ENCODE assay signal across 8 mouse cellular contexts in the genomic region with DNA sequence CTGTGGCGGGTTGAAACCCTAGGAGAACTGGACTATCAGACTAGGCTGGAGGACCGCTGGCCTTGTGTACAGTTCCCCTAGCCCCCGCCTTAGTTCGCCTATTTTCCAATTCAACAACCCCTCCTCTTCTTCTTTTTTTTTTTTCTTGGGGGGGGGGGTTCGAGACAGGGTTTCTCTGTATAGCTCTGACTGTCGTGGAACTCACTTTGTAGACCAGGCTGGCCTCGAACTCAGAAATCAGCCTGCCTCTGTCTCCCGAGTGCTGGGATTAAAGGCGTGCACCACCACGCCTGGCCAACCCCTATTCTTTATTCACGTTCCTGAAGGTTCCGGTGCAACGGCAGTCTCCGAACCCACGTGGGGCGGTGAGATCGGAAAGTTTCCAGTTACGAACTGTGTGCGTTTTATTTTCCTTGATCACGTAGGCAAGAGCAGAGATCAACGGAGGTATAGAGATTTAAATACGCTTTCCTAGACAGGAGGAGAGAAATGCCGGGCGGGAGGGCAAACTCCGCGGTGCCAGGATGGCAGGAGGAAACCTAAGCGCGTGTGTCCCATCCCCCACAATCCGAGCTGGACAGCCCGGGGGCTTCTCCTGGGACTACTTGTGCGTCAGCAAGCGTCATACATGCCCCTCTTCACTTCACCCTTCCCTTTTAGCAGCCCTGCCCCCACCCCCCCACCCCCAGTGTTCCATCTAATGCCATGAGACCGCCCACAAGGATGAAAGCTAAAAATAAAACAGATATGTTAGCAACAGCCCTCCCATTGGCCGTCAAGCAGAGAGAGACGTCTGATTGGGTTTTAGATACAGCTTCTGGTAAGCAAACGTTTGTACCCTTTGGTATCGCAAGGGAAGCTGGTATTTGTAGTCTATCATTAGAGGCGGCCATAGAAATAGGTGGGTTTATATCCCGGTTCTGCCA. TPM values are rescaled to one million over a fixed set of nuclear protein-coding genes. Genes with fewer than 3 reads are reported as not detected.
DNase-seq lines count a peak whose midpoint lies in the region; ATAC-seq and TF ChIP-seq lines count a peak whose summit lies in the region.

No protein-coding gene starts in this region.

- H3K79me2 ChIP-seq in MEL (ENCODE audit: control insufficient read depth, insufficient read depth, low read length, poor library complexity), result peaks cover 40% of the 10 kb centered on the region

- H3K9me3 ChIP-seq in MEL (replicated peaks; ENCODE audit: insufficient read depth, low read length), result no peaks in the 10 kb centered on the region
- no peaks in the 10 kb centered on the region for H3K9me3 ChIP-seq in lung, embryonic 16.5 days (ENCODE audit: control insufficient read depth, low read length)

- 0 out of 4 replicates have a peak, but pooled peaks of 1 of the 2 experiments have one; percentile 0 for TF ChIP-seq EP300 in MEL (IDR thresholded peaks at IDR 0.05; ENCODE audit: low read depth in 1 of 2, low read length in 2 of 2)

- H3K4me3 ChIP-seq in MEL (ENCODE audit: control insufficient read depth in 1 of 2, insufficient read depth in 1 of 2, low read depth in 2 of 2, low read length in 2 of 2), result peak overlapping the region; percentile 84 to 87
- peak overlapping the region; percentile 79 for H3K4me3 ChIP-seq in lung, embryonic 16.5 days (ENCODE audit: low read length)

- no peak for TF ChIP-seq RAD21 in MEL (IDR thresholded peaks at IDR 0.05; ENCODE audit: low read depth, low read length)

- peak overlapping the region; percentile 94 for H3K4me2 ChIP-seq in lung, embryonic 16.5 days (ENCODE audit: low read depth, low read length)

- TF ChIP-seq CTCF in MEL (IDR thresholded peaks at IDR 0.05 in 2 of 3, conservative IDR thresholded peaks at IDR 0.05 in 1 of 3; ENCODE audit: control insufficient read depth in 1 of 3, insufficient read depth in 1 of 3, low read depth in 2 of 3, low read length in 3 of 3, poor library complexity in 1 of 3, severe bottlenecking in 1 of 3), result no peak

- H3K4me1 ChIP-seq in MEL (ENCODE audit: control insufficient read depth in 1 of 2, insufficient read depth in 2 of 2, low read length in 2 of 2), result peaks cover 12 to 19% of the 10 kb centered on the region in 2 experiments
- peaks cover 15% of the 10 kb centered on the region for H3K4me1 ChIP-seq in lung, embryonic 16.5 days (replicated peaks; ENCODE audit: control insufficient read depth, insufficient read depth, low read length)

- peak overlapping the region; percentile 83 for H3K9ac ChIP-seq in MEL (ENCODE audit: control insufficient read depth, low read depth, low read length, poor library complexity, severe bottlenecking)
- peak overlapping the region; percentile 93 for H3K9ac ChIP-seq in lung, embryonic 16.5 days (ENCODE audit: low read length)

- under 1% methylated on average over 39 of the region's 39 CpGs for WGBS in lung, embryonic 16.5 days

- no peaks in the 10 kb centered on the region for H3K27me3 ChIP-seq in MEL (ENCODE audit: control insufficient read depth in 1 of 2, insufficient read depth in 2 of 2, low read length in 2 of 2)
- H3K27me3 ChIP-seq in lung, embryonic 16.5 days (ENCODE audit: control insufficient read depth, insufficient read depth, low read depth, low read length), result no peaks in the 10 kb centered on the region

- TF ChIP-seq POLR2A in MEL (IDR thresholded peaks at IDR 0.05; ENCODE audit: control insufficient read depth in 1 of 2, insufficient read depth in 1 of 2, low read depth in 1 of 2, low read length in 2 of 2, poor library complexity in 1 of 2), result peak; percentile 69 to 77; a peak in 3 of 4 replicates

- H3K27ac ChIP-seq in MEL (ENCODE audit: control insufficient read depth, low read depth, low read length), result peak overlapping the region; percentile 96
- H3K27ac ChIP-seq in lung, embryonic 16.5 days (ENCODE audit: low read length), result peak overlapping the region; percentile 99

- peaks cover 0 to 25% of the 10 kb centered on the region in 2 experiments; a peak in 2 of 4 replicates for H3K36me3 ChIP-seq in MEL (ENCODE audit: control insufficient read depth in 1 of 2, insufficient read depth in 2 of 2, low read length in 2 of 2)
- H3K36me3 ChIP-seq in lung, embryonic 16.5 days (ENCODE audit: control insufficient read depth, insufficient read depth, low read length), result 0 out of 2 replicates have a peak, but pooled peaks cover 8% of the 10 kb centered on the region

- DNase-seq in MEL (ENCODE audit: low read depth, low spot score), result peak; percentile 98
- peak; percentile 88 for DNase-seq in cerebellum, adult 8-10 months
- peak; percentile 85 for DNase-seq in forelimb bud, embryonic 11.5 days (ENCODE audit: low read depth, low spot score)
- peak; percentile 92 for DNase-seq in layer of hippocampus, adult 9-10 months (ENCODE audit: low spot score)
- peak; percentile 55 for DNase-seq in ovary, postnatal 10 days (ENCODE audit: low spot score)
- DNase-seq in thymus, postnatal 10 days (ENCODE audit: low spot score in 2 of 2), result peak; percentile 80 to 83

- ATAC-seq in hematopoietic stem cell, adult 5-6 weeks (replicated peaks in 1 of 2; ENCODE audit: insufficient read depth in 1 of 2, low FRiP score in 2 of 2, low TSS enrichment in 1 of 2, low read depth in 1 of 2, poor library complexity in 2 of 2, severe bottlenecking in 2 of 2), result peak; percentile 62 to 64
- ATAC-seq in lung, embryonic 16.5 days (ENCODE audit: low read depth), result peak; percentile 83

TF ChIP-seq in MEL, 35 proteins besides CTCF, POLR2A, EP300 and RAD21 (continues in another document):
- no peak for TF ChIP-seq CHD1 (IDR thresholded peaks at IDR 0.05; ENCODE audit: low read depth, low read length)
- no peak for TF ChIP-seq USF2 (IDR thresholded peaks at IDR 0.05; ENCODE audit: borderline replicate concordance in 1 of 2, insufficient read depth in 1 of 2, low read depth in 1 of 2, low read length in 2 of 2)
- no peak for TF ChIP-seq ZKSCAN1 (IDR thresholded peaks at IDR 0.05; ENCODE audit: low read depth, low read length)
- no peak for TF ChIP-seq POLR2AphosphoS2 (IDR thresholded peaks at IDR 0.05; ENCODE audit: low read length)
- peak; percentile 34; the same call in 1 of the 2 replicates for TF ChIP-seq ZMIZ1 (IDR thresholded peaks at IDR 0.05; ENCODE audit: low read depth, low read length)
- no peak for TF ChIP-seq UBTF (IDR thresholded peaks at IDR 0.05; ENCODE audit: borderline replicate concordance, insufficient read depth, low read depth, low read length)
- TF ChIP-seq ZC3H11A (IDR thresholded peaks at IDR 0.05; ENCODE audit: low read depth, low read length), result no peak
- TF ChIP-seq TCF12 (IDR thresholded peaks at IDR 0.05; ENCODE audit: low read depth, low read length), result peak; percentile 65
- TF ChIP-seq USF1 (IDR thresholded peaks at IDR 0.05; ENCODE audit: low read depth, low read length), result peak; percentile 81
- no peak; the same call in 1 of the 2 replicates for TF ChIP-seq BHLHE40 (IDR thresholded peaks at IDR 0.05; ENCODE audit: borderline replicate concordance, low read depth, low read length)
- TF ChIP-seq MYB (IDR thresholded peaks at IDR 0.05; ENCODE audit: low read depth, low read length), result peak; percentile 18; the same call in 1 of the 2 replicates
- TF ChIP-seq ZNF384 (IDR thresholded peaks at IDR 0.05; ENCODE audit: low read depth, low read length), result 0 out of 2 replicates have a peak, but pooled peaks have one; percentile 30
- peak; percentile 68 for TF ChIP-seq TBP (IDR thresholded peaks at IDR 0.05; ENCODE audit: low read depth, low read length)
- TF ChIP-seq MYC (IDR thresholded peaks at IDR 0.05; ENCODE audit: low read depth, low read length), result peak; percentile 96
- peak; percentile 93 for TF ChIP-seq HCFC1 (IDR thresholded peaks at IDR 0.05; ENCODE audit: low read depth, low read length)
- TF ChIP-seq MAX (IDR thresholded peaks at IDR 0.05; ENCODE audit: low read length), result peak; percentile 81
- TF ChIP-seq MAZ (IDR thresholded peaks at IDR 0.05; ENCODE audit: low read depth, low read length), result peak; percentile 86; the same call in 1 of the 2 replicates
- peak; percentile 66 for TF ChIP-seq KAT2A (conservative IDR thresholded peaks at IDR 0.05; ENCODE audit: low read depth, low read length)
- 0 out of 2 replicates have a peak, but pooled peaks have one; percentile 11 for TF ChIP-seq GABPA (IDR thresholded peaks at IDR 0.05; ENCODE audit: low read depth, low read length)
- peak; percentile 79 for TF ChIP-seq SIN3A (IDR thresholded peaks at IDR 0.05; ENCODE audit: low read length)
- no peak for TF ChIP-seq TAL1 (IDR thresholded peaks at IDR 0.05; ENCODE audit: low read length)
- TF ChIP-seq MEF2A (IDR thresholded peaks at IDR 0.05; ENCODE audit: extremely low read depth, insufficient replicate concordance, low read depth, low read length, poor library complexity, severe bottlenecking), result peak; percentile 99
- peak; percentile 78 for TF ChIP-seq ETS1 (IDR thresholded peaks at IDR 0.05; ENCODE audit: low read depth, low read length)

RNA-seq across cellular contexts. Expression of a gene that starts 1.0 kb away (rescaled TPM):
- 21.6 and 23.5 TPM in 2 replicates for total RNA-seq in MEL (2012; rRNA removed)
- polyA plus RNA-seq in MEL (2012; ENCODE audit: insufficient read depth in 1 of 2, insufficient read length in 2 of 2, low read depth in 1 of 2, low replicate concordance in 2 of 2, missing spikeins in 1 of 2), result 10 to 100 TPM in 1 of 2 experiments, not detected in 1; 20.7 TPM
- total RNA-seq in hematopoietic stem cell, adult 5-6 weeks (2017), result 36.6 and 38.4 TPM in 2 replicates
- polyA plus RNA-seq in lung, embryonic 16.5 days (2015; fragmentation: Nextera tagmentation; extraction: Ambion mirVana), result 32.3 and 36.0 TPM in 2 replicates

RNA-seq across cellular contexts. Expression of a gene that starts 12.1 kb away (rescaled TPM):
- 112 and 128 TPM in 2 replicates for total RNA-seq in MEL (2012; rRNA removed)
- polyA plus RNA-seq in MEL (2012; ENCODE audit: insufficient read depth in 1 of 2, insufficient read length in 2 of 2, low read depth in 1 of 2, low replicate concordance in 2 of 2, missing spikeins in 1 of 2), result 100 to 1,000 TPM in 1 of 2 experiments, not detected in 1; 164 TPM
- total RNA-seq in hematopoietic stem cell, adult 5-6 weeks (2017), result 35.5 and 56.0 TPM in 2 replicates
- polyA plus RNA-seq in lung, embryonic 16.5 days (2015; fragmentation: Nextera tagmentation; extraction: Ambion mirVana), result 146 and 148 TPM in 2 replicates

RNA-seq across cellular contexts. Expression of a gene that starts 12.5 kb away (rescaled TPM):
- total RNA-seq in MEL (2012; rRNA removed), result 241 and 248 TPM in 2 replicates
- polyA plus RNA-seq in MEL (2012; ENCODE audit: insufficient read depth in 1 of 2, insufficient read length in 2 of 2, low read depth in 1 of 2, low replicate concordance in 2 of 2, missing spikeins in 1 of 2), result 1,000 to 10,000 TPM in 1 of 2 experiments, 100 to 1,000 TPM in 1; 447 to 1,242 TPM
- total RNA-seq in hematopoietic stem cell, adult 5-6 weeks (2017), result 98.4 and 130 TPM in 2 replicates
- 171 and 180 TPM in 2 replicates for polyA plus RNA-seq in lung, embryonic 16.5 days (2015; fragmentation: Nextera tagmentation; extraction: Ambion mirVana)

RNA-seq across cellular contexts. Expression of a gene that starts 57.4 kb away (rescaled TPM):
- 11.6 and 12.3 TPM in 2 replicates for total RNA-seq in MEL (2012; rRNA removed)
- 10 to 100 TPM in 1 of 2 experiments, not detected in 1; 21.7 TPM for polyA plus RNA-seq in MEL (2012; ENCODE audit: insufficient read depth in 1 of 2, insufficient read length in 2 of 2, low read depth in 1 of 2, low replicate concordance in 2 of 2, missing spikeins in 1 of 2)
- 18.6 and 28.9 TPM in 2 replicates for total RNA-seq in hematopoietic stem cell, adult 5-6 weeks (2017)
- 32.4 and 39.8 TPM in 2 replicates for polyA plus RNA-seq in lung, embryonic 16.5 days (2015; fragmentation: Nextera tagmentation; extraction: Ambion mirVana)

Comparison
In these comparisons a context has a peak if more than half of its experiments do, and no peak if none do; other contexts are left out.
1. Peak in every context shown above with its lines: DNase-seq, ATAC-seq, H3K4me3 ChIP-seq and H3K27ac ChIP-seq.